Mouse (Mus musculus): Measurements from ENCODE around the gene Gm44596.

The Gm44596 gene

DNA sequence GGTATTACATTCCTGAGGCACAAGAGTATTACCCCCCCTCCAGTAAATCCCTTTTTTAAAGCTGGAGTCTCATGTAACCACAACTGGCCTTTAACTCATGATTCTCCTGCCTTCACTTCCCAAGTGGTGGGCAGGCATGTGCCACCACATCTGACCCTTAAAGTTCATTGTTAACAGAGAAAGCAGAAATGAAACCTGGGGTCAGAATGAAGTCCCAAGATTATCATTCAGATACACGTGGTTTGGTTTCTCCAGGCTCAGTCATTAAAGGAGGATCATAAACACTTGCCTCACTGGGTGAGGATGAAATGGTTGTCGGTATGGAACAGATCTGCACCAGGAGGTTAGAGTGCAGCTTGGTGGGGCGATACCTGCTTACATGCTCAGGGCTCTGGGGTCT, 6.0 kb downstream of the Gm44596 start:
- DNase-seq, result no peak

DNA sequence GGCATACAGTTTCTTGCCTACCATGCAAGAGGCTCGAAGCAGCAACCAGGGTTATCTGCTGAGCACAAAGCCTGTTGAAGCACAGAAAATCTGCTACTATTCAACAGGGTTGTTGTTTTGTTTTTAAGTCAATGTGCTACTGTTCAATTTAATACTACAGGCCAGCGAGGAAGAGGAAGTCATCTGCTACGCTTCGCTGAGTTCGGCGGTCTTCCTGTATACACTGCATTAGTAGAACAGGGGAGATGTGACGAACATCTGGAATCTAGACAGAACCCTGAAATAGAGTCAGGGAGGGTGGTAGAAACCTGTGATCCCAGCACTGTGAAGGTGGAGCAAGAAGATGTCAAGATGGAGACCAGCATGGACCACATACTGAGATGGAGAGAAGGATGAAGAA, 8.4 kb downstream of the Gm44596 start:
- no peak for DNase-seq

DNA sequence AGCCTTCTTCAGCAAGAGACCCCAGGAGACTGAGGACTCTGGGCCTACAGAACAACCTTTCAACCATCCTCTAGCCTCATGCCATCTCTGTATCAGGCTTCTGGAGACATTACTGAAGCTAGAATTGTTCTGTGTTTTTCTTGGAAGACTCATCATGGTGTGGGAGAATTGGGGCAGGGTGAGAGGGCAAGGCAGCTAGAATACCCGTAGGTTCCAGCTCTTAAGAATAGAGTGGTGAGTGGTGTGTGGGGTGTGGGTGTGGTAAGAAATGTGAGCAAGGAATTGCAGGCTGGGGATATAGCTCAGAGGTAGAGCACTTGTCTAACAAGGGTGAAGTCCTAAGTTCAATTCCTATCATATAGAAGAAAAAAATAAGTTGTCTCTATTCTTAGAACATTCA, 9.7 kb downstream of the Gm44596 start:
- DNase-seq, result no peak

DNA sequence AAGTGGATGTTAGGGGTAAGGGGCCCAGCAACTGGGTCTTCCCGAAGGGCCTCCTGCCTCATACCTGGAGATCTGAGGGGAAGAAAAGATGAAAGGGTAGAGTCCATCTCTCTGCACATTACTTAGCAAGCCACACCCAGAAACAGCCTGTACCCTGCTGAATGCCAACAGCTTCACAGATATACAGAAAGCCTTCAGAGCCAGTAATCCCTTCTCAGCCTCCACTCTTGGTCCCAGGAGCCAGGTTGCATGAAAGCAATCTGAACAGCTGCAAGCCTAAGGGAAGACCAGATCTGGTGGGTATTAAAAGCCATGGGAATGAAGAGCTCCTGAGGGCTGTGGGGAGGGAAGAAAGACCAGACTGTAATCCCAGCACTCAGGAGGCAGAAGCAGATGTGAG, 13.9 kb downstream of the Gm44596 start:
- no peak for DNase-seq

DNA sequence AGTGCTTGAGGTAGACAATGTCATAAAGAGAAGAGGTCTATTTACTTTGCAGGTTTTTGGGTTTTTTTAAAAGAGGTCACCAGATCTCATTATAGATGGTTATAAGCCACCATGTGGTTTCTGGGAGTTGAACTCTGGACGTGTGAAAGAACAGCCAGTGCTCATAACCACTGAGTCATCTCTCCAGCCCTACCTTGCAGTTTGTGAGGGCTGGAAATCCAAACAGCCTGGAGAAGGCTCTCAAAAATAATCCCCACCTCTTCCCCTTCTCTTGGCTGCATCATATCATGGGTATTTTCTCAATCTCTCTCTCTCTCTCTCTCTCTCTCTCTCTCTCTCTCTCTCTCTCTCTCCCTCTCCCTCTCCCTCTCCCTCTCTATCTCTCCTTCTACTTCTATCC, 15.4 kb downstream of the Gm44596 start:
- DNase-seq, result no peak

DNA sequence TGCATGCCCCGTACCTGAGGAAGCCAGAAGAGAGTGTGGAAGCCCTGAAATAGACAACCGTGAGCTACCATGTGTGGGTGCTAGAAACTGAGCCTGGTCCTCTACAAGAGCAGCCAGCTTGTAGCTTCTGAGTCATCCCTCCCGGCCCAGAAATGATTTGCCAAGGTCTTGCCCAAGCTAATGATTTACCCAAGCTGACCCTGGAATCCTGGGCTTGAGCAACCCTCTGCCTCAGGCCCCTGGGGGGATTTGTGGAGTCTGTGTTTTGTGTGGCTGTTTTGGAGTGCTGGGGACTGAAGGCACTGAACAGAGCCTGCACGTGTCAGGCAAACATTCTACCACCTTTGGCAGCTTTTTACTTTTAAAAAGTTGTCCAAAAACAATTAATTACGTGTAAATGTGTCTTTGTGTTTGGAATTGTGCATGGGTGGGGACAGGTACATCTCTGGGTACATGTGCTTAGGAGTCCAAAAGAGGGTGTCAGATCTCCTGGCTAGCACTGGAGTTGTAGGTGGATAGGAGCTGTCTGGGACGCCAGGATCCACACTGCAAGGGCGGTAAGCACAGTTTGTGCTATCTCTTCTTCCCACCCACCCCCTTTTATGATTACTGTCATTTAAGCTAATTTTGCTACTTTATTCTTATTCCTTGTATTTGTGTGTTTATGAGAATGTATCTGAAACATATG, 22.4 kb downstream of the Gm44596 start:
- peak; percentile 80 for DNase-seq

DNA sequence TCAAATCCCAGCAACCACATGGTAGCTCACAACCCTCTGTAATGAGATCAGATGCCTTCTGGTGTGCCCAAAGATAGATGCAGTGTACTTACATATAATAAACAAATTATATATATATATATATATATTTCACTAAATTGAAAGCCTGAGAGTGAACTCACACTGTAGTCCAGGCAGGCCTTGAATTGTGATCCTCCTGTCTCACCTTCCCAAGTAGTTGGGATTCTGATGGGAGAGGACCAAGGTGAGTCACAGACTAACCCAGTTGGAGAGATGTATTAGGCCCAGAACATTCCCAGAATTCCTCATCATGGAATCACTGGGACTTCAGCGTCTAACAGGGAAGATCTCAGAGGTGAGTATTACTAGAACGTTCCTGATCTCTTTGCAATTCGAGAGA, 23.7 kb downstream of the Gm44596 start, which contains the start of gene Nrip2:
Gene Nrip2, plus strand, starts transcription at position 301 of the 400 bp plus-strand sequence.
- no peak for DNase-seq

DNA sequence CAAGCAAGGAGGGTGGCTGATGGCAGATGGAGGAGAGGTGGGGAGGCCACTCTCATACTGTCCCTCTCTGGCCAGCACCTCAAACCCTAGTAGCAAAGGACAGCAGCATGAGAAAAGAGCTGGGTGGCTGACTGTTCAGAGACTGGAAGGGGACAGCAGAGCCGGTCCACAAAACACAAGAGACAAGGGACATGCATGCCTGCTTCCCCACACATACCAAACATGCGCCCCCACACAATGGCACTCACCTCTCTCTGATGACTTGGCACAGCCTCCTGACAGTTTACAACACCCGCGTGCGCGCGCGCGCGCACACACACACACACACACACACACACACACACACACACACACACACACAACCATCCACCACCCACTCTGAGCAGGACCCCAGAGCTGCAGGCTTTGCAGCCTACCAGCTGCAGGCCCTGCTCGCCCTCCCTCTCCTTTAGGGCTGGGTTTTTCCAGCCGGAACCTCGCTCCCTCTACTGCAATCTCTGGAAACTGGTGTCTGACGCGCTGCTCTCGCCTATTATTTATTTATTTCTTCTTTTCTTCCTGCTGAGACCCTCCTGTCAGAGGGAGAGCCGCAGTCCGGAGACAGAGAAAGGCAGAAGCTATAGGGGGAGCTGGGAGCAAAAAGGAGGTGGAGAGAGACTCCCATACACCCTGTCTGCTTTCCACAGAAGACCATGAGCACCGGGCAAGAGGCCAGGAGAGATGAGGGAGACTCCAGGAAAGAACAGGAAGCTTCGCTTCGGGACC, 24.3 kb downstream of the Gm44596 start:
- DNase-seq, result no peak

DNA sequence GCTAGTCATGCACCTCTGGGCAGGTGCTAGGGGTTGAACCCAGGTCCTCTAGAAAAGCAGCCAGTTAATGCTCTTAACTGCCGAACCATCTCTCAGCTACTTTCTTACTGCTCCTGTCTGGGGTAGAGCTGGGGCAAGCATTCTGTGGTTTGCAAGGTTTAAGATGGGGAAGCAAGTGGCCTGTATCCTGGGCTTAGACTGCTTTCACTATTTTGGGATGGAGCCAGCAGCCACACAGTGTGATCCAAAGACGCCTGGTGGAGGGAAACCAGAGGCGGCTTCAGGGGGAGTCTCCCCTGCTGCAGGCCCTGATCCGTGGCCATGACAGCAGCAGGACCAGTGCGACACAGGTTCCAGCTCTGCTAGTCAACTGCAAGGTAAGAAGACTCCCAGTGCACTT, 29.4 kb downstream of the Gm44596 start:
- DNase-seq, result no peak

DNA sequence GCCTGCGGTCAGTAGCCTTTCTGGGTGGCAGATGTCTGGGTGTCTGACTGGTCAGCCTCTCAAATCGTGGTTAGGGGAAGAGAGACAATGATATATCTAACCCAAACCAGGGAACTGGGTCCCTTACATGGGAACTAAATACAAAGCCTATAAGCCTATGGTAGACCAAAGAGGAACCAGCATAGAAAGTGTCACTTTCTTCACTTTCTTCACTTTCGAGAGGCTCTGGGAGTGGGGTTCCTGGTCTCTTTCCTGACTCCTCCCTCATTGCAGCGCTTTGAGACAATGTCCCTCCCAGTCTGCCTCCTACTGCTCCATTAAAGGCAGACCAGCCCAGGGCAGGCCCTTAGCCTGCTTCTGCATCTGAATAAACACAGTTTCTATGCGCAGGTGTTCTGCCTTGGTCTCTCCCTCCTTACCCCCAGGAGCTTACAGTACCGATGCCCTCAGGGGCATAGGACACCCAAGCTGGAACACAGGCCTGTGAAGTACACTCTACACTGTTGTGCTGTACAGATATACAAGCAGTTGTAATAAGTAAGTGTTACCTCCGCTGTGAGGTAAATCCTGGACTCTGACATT, 33.3 kb downstream of the Gm44596 start:
- DNase-seq, result peak; percentile 43

DNA sequence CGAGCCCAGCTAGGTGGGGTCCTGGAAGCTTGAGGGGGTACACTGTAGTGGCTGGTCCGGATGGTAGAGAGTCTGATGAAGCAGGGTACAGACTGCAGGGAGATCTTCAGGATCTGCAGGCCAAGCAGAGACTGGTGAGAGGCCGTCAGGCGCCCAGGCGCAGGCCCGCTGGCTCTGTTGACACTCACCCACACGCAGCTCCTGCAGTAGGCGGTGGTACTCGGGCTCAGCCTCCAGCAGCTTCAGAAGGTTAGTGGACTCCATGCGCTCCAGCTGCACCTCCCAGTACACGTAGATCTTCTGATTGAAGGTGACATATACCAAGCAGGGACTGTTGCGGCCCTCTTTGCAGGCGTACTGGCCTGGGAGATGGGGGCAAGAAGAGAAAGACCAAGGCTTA, 35.0 kb downstream of the Gm44596 start:
- no peak for DNase-seq

DNA sequence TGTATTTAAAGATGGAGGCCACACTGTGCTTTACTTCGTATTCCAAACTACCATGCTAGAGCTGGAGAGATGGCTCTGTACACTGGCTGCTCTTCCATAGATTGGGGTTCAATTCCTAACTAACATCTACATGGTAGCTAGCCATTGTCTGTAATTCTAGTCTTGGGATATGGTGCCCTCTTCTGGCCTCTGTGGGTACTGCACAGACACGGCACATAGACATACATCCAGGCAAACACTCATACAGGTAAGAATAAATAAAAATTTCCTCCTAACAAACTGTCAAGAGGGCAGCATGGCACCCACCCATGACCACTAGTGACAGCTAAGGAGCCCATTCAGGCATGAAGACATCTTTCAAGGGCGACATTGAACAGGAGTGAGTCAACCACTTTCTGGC, 35.8 kb downstream of the Gm44596 start:
- peak; percentile 58 for DNase-seq

DNA sequence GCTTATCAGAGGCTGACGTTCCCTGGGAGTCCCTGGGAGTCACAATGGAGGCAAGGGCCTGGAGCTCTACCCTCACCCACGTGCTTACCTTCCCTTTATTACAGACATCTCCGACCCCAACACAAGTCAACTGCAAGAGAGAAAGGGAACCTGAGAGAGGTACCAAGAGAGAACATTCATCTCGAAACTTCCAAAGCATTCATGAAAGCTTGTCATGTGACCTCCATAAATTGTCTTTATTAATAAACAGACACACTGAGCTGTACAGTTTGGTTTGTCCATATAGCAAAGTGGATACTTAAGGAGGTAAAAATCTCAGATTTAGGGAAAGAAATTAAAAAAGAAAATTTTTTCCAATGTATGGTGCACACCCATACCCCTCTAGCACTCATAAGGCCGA, 40.9 kb downstream of the Gm44596 start:
- DNase-seq, result no peak

DNA sequence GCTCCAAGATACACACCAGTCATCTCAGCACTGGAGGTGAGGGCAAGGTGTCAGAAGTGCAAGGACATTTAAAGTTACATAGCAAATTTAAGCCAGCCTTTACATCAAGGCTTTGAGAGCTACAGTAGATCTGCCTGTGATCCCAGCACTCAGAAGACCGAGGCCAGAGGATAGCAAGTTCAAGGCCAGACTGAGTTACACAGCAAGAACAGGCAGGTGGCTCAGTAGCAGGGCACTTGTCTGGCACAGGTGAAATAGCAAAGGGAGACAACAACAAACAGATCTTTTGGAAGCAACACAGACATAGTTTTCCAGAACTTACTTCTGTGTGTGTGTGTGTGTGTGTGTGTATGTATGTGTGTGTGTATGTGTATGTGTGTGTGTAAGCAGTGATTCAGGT, 42.8 kb downstream of the Gm44596 start:
- no peak for DNase-seq

DNA sequence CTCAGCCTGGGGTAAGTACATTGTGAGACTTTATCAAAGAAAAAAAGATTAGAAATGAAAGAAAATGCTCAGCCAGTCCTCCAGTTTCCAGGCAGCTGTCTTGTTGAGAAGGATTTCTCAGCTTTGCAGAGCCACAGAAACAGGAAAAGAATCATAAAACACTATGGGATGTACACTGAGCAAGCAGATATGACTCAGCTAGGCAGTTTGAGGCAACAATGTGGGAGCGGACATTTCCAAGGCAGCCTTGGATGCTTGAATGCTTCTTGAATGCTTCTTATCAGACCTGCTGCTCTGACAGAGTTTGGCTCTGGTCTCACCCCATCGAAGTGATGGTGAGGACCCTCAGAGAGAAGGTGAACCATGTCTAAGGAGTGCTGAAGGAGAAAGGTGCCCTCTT, 45.7 kb downstream of the Gm44596 start:
- DNase-seq, result no peak

DNA sequence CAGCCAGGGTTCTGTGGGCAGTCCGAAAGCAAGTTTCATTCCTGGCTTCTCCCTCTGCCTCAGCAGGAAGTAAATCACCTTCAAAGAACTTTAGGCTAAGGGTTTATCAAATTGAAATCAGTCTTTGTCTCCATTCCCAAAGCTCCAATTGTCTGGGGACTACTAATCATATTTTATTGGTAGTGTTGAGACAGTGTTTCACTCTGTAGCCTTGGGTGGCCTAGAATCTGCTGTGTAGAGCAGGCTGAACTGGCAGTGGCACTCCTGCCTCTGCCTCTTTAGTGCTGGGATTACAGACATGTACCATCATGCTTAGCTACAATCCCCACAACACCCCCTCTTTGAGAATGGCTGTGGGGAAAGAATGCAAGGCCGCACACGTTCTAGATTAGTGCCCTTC, 46.2 kb downstream of the Gm44596 start:
- no peak for DNase-seq

DNA sequence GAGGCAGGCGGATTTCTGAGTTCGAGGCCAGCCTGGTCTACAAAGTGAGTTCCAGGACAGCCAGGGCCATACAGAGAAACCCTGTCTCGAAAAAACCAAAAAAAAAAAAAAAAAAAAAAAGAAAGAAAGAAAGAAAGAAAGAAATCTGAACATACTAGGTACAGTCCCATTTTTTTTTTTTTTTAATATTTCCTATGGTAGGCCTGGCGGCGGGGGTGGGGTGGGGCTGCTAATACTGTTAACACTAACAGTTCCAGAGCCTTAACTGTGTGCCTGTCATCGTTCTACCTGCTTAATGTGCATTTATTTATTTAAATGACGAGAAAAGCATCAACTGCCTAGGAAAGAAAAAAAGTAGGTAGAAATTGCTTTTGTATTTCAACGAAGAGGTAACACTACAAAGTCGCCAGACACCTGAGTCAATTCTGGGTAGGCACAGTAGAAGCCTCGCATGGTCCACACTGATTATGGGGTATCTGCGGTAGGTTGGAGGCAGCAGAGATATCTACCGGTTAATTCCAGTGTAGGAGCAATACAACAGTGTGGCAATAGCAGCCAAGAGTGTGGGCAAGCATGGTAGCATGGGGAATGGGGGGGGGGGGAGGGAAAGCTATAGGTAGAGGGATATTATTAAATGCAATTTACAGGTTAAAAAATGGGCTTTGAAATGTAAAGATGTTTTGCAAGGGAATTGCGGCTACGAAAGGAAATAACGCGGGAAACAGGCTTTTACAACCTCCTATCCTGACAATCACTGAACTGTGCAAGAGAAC, 48.4 kb downstream of the Gm44596 start:
- DNase-seq, result no peak

DNA sequence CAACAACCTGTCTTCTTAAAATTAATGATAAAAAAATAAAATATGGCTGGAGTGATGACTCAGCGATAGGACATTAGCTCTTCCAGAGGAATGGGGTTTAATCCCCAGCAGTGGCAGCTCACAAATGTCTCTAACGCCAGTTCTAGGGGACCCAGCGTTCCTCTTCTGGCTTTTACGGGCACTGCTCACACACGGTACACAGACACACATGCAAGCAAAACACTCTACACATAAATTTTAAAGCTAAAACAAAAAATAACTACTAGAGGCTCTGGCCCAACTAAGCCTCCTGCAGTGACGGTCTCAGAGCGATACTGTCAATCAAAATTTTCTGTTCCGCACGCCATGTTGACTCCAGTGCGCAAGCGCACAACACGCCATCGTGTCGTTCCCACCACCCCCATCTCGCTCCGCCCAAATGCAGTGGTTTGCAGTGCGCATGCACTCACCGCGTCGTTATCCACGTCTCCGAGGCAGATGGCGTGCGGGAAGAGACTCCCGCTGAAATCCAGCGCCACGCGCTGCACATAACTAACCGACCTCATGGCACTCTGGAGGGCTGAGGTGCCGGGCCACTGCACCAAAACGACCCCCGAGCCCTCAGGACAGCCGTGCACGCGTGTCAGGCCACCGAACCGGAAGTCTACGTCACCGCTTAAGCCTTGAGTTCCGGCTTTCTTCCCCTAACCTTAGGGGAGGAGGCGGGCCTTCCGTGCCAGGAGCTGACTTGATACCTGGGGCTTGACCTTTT, 49.1 kb downstream of the Gm44596 start, which contains the start of gene Itfg2:
Gene Itfg2, minus strand, starts transcription at position 663 of the 751 bp plus-strand sequence.
- peak; percentile 96 for DNase-seq

DNA sequence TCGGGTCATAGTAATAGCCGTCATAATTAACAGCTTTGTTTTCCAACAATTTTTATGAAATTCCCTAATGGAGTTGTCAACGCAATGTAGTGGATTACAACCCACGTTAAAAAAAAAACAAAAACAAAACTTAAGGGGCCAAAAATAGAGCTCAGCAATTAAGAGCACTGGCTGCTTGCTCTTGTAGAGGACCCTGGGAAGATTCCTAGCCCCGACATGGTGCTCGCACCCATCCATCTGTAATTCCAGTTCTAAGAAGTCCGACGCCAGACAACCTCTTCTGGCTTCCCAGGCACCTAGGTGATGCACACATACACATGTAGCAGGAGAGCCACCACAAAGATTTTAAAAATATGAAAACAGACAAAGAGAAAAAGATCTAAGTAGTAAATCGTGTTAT, 49.7 kb downstream of the Gm44596 start:
- no peak for DNase-seq

DNA sequence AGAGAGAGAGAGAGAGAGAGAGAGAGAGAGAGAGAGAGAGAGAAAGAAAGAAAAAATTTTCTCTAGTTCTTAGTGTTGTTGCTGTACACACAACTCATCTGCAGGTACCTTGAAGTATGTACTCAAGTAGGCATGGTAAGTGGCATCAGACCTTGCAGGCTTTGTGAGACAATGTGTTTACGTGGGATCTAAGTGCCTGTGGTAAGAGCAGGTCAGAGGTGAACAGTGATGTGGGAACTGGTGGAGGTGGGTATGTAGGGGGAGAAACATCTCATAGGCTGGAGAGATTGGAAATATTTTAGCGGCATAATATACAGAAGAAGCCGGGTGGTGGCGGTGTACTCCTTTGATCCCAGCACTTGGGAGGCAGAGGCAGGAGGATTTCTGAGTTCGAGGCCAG, 52.3 kb downstream of the Gm44596 start:
- no peak for DNase-seq

DNA sequence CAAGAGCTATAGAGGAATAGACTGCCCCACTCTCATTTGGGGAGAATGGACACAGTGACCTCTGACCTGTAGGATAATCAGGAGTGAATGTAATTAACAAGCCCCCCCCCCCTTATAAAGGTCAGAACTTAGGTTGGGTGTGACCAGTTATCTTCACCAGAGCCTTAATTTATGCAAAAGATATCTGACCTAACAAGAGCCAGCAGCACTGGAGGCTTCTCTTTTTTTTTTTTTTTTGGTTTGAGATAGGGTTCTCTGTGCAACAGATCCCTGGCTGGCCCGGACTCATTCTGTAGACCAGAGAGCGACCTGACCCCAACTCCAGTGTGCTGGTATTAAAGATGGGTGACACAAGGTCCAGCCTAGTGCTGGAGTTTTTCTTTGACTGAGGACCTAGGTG, 54.0 kb downstream of the Gm44596 start:
- DNase-seq, result no peak

DNA sequence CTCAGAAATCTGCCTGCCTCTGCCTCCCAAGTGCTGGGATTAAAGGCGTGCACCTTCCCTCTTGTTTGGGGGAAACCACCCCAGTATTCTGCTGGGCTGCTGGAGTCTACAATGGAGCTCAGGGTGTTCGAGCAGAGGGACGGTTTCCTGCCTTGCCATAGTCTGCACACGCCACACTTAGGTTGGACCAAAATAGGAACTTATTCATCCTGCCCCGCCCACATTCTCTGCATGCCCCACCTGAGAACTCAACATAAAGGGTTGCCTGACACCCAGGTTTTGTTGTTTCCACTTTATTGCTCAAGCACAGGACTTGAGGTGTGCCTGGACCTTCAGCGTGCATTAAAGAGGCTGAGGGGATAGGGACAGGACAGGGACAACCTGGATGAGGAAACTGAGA, 54.5 kb downstream of the Gm44596 start:
- no peak for DNase-seq
